Mouse (Mus musculus) hematopoietic stem cell, adult 5-6 weeks (primary cell): ENCODE data around the gene Cmtm7. TPM values are rescaled to one million over a fixed set of nuclear protein-coding genes. Genes with fewer than 3 reads are reported as not detected.
A peak's percentile ranks its signal among the peaks of the same experiment; 100 is the strongest.

Experiments
- ATAC-seq, 2 experiments: fragments of 125-278 bp in 1 of 2; replicated peaks in 1 of 2; 2 replicates each; pipeline ENCODE4 v1.8.0; 2016 to 2017; ENCODE audit warnings: inconsistent platforms in 2 of 2, mild to moderate bottlenecking in 2 of 2, moderate number of reproducible peaks in 2 of 2, low read depth in 1 of 2, moderate TSS enrichment in 1 of 2; ENCODE audit not compliant: low FRiP score in 2 of 2, poor library complexity in 2 of 2, severe bottlenecking in 2 of 2, insufficient read depth in 1 of 2, low TSS enrichment in 1 of 2
- total RNA-seq: library from RNA; stranded (forward); fragments of 172-1452, 232-1000 nt; gene quantifications from 2 replicates; pipeline ENCODE4 v1.2.3, GENCODE M21; 2017

Gene Cmtm7
- total RNA-seq = 461 and 641 TPM in 2 replicates

GRCm38 (mm10) chr9:114781526-114782212, at the start of gene Cmtm7:
TSS of gene Cmtm7 (minus strand) at chr9:114781856.
- ATAC-seq = peak; percentile 36 to 56

- ATAC-seq = no peak
These were observed 48.7 kb upstream of the Cmtm7 start for GRCm38 (mm10) chr9:114830351-114830750.

- no peak for ATAC-seq
These were observed 48.0 kb upstream of the Cmtm7 start for GRCm38 (mm10) chr9:114829669-114830068.

GRCm38 (mm10) chr9:114828377-114828776, 46.7 kb upstream of the Cmtm7 start:
- ATAC-seq = no peak

GRCm38 (mm10) chr9:114827242-114827852, 45.7 kb upstream of the Cmtm7 start:
- ATAC-seq = no peak

GRCm38 (mm10) chr9:114824166-114824565, 42.5 kb upstream of the Cmtm7 start:
- ATAC-seq = no peak

- no peak for ATAC-seq
These were observed 40.1 kb upstream of the Cmtm7 start for GRCm38 (mm10) chr9:114821548-114822289.

GRCm38 (mm10) chr9:114818918-114819317, 37.3 kb upstream of the Cmtm7 start:
- ATAC-seq = no peak

GRCm38 (mm10) chr9:114817012-114817411, 35.4 kb upstream of the Cmtm7 start:
- ATAC-seq = no peak

GRCm38 (mm10) chr9:114816121-114816520, 34.5 kb upstream of the Cmtm7 start:
- no peak for ATAC-seq

GRCm38 (mm10) chr9:114815315-114815714, 33.7 kb upstream of the Cmtm7 start:
- ATAC-seq = peak; percentile 83 to 91

GRCm38 (mm10) chr9:114812001-114812400, 30.3 kb upstream of the Cmtm7 start:
- ATAC-seq = no peak

GRCm38 (mm10) chr9:114810837-114811236, 29.2 kb upstream of the Cmtm7 start:
- ATAC-seq = no peak

GRCm38 (mm10) chr9:114808671-114809070, 27.0 kb upstream of the Cmtm7 start:
- no peak for ATAC-seq

GRCm38 (mm10) chr9:114807261-114807660, 25.6 kb upstream of the Cmtm7 start:
- peak in 1 of 2 experiments; percentile 37; a peak in 1 of 4 replicates for ATAC-seq

- ATAC-seq = no peak
These were observed 23.6 kb upstream of the Cmtm7 start for GRCm38 (mm10) chr9:114805151-114805671.

GRCm38 (mm10) chr9:114802191-114802590, 20.5 kb upstream of the Cmtm7 start:
- ATAC-seq = no peak

- no peak for ATAC-seq
These were observed 19.6 kb upstream of the Cmtm7 start for GRCm38 (mm10) chr9:114801301-114801700.
